Mouse (Mus musculus) megakaryocyte, embryonic 14.5 days (primary cell): ENCODE measurements at regions not wholly inside any gene's neighbourhood (a gene's known extent, or its start where the extent isn't known, plus 50 kb on each side); places are given as distances from the start of the nearest gene placed in this dataset.

ENCODE experiments used
- H3K27me3 ChIP-seq: replicated peaks from 2 replicates; pipeline ENCODE3; 2012; ENCODE audit warnings: inconsistent platforms
- H3K36me3 ChIP-seq: replicated peaks from 2 replicates; pipeline ENCODE3; 2012; ENCODE audit warnings: low read length, inconsistent platforms, mixed read lengths
- H3K4me1 ChIP-seq: 2 replicates; pipeline ENCODE4 v1.6.1; 2012; ENCODE audit warnings: inconsistent platforms
- H3K4me3 ChIP-seq: replicated peaks from 2 replicates; pipeline ENCODE3; 2012; ENCODE audit warnings: moderate library complexity, mild to moderate bottlenecking, inconsistent platforms
- H3K9me3 ChIP-seq: 2 replicates; pipeline ENCODE4 v1.6.1; 2012; ENCODE audit warnings: inconsistent platforms
- FLI1 ChIP-seq: IDR thresholded peaks from 2 replicates; pipeline ENCODE4 v1.6.1; 2012; ENCODE audit warnings: low read length, inconsistent platforms, mixed read lengths
- GATA1 ChIP-seq: IDR thresholded peaks from 3 replicates; pipeline ENCODE4 v1.6.1; 2012; ENCODE audit warnings: mixed read lengths, low read length, inconsistent platforms, borderline replicate concordance

- H3K9me3 ChIP-seq = peaks cover 46% of the 10 kb centered on the region
- H3K27me3 ChIP-seq = no peaks in the 10 kb centered on the region
- TF ChIP-seq GATA1 (no peak), FLI1 (no peak)
- no peaks in the 10 kb centered on the region for H3K4me1 ChIP-seq
- H3K4me3 ChIP-seq = no peak overlapping the region
- no peaks in the 10 kb centered on the region for H3K36me3 ChIP-seq
Observed at GRCm38 (mm10) chr11:112543473-112543872, 238.6 kb upstream of the Sox9 start.

GRCm38 (mm10) chr11:112545231-112546010 lies 236.6 kb upstream of the Sox9 start:
- peaks cover 35% of the 10 kb centered on the region for H3K9me3 ChIP-seq
- TF ChIP-seq FLI1 (no peak), GATA1 (no peak)
- no peaks in the 10 kb centered on the region for H3K4me1 ChIP-seq
- H3K27me3 ChIP-seq = no peaks in the 10 kb centered on the region
- no peaks in the 10 kb centered on the region for H3K36me3 ChIP-seq
- no peak overlapping the region for H3K4me3 ChIP-seq

- TF ChIP-seq GATA1 = no peak
- no peak for TF ChIP-seq FLI1
- no peaks in the 10 kb centered on the region for H3K36me3 ChIP-seq
- H3K27me3 ChIP-seq = no peaks in the 10 kb centered on the region
- peaks cover 40% of the 10 kb centered on the region for H3K9me3 ChIP-seq
- H3K4me3 ChIP-seq = no peak overlapping the region
- H3K4me1 ChIP-seq = no peaks in the 10 kb centered on the region
Observed at GRCm38 (mm10) chr11:112546162-112546561, 235.9 kb upstream of the Sox9 start.

- no peak overlapping the region for H3K4me3 ChIP-seq
- TF ChIP-seq FLI1 (no peak), GATA1 (no peak)
- H3K4me1 ChIP-seq = no peaks in the 10 kb centered on the region
- H3K27me3 ChIP-seq = no peaks in the 10 kb centered on the region
- H3K9me3 ChIP-seq = peaks cover 45% of the 10 kb centered on the region
- no peaks in the 10 kb centered on the region for H3K36me3 ChIP-seq
Observed at GRCm38 (mm10) chr11:112552838-112553237, 229.2 kb upstream of the Sox9 start.

- no peaks in the 10 kb centered on the region for H3K4me1 ChIP-seq
- H3K36me3 ChIP-seq = no peaks in the 10 kb centered on the region
- H3K4me3 ChIP-seq = no peak overlapping the region
- H3K27me3 ChIP-seq = no peaks in the 10 kb centered on the region
- H3K9me3 ChIP-seq = peaks cover 30% of the 10 kb centered on the region
- no peak for TF ChIP-seq GATA1
- TF ChIP-seq FLI1 = no peak
Observed at GRCm38 (mm10) chr11:112563027-112563426, 219.0 kb upstream of the Sox9 start.

- H3K36me3 ChIP-seq = no peaks in the 10 kb centered on the region
- no peak overlapping the region for H3K4me3 ChIP-seq
- TF ChIP-seq GATA1 (no peak), FLI1 (no peak)
- H3K27me3 ChIP-seq = no peaks in the 10 kb centered on the region
- H3K9me3 ChIP-seq = peaks cover 21% of the 10 kb centered on the region
- H3K4me1 ChIP-seq = no peaks in the 10 kb centered on the region
Observed at GRCm38 (mm10) chr11:112564706-112565215, 217.3 kb upstream of the Sox9 start.

- Histone ChIP-seq H3K4me3 (no peak overlapping the region), H3K27me3 (no peaks in the 10 kb centered on the region), H3K9me3 (peaks cover 21% of the 10 kb centered on the region), H3K36me3 (no peaks in the 10 kb centered on the region), H3K4me1 (no peaks in the 10 kb centered on the region)
- TF ChIP-seq GATA1 = no peak
- no peak for TF ChIP-seq FLI1
Observed at GRCm38 (mm10) chr11:112566071-112566470, 216.0 kb upstream of the Sox9 start.

- no peaks in the 10 kb centered on the region for H3K27me3 ChIP-seq
- H3K4me3 ChIP-seq = no peak overlapping the region
- H3K36me3 ChIP-seq = no peaks in the 10 kb centered on the region
- peaks cover 73% of the 10 kb centered on the region for H3K9me3 ChIP-seq
- TF ChIP-seq FLI1 (no peak), GATA1 (no peak)
- H3K4me1 ChIP-seq = no peaks in the 10 kb centered on the region
Observed at GRCm38 (mm10) chr11:112587386-112587785, 194.6 kb upstream of the Sox9 start.

GRCm38 (mm10) chr11:112588088-112588487 lies 193.9 kb upstream of the Sox9 start:
- Histone ChIP-seq H3K27me3 (no peaks in the 10 kb centered on the region), H3K4me1 (no peaks in the 10 kb centered on the region), H3K4me3 (no peak overlapping the region), H3K9me3 (peaks cover 70% of the 10 kb centered on the region), H3K36me3 (no peaks in the 10 kb centered on the region)
- TF ChIP-seq GATA1 = no peak
- TF ChIP-seq FLI1 = no peak

GRCm38 (mm10) chr11:112590214-112590613 lies 191.8 kb upstream of the Sox9 start:
- TF ChIP-seq FLI1 = no peak
- no peak for TF ChIP-seq GATA1
- Histone ChIP-seq H3K9me3 (peaks cover 61% of the 10 kb centered on the region), H3K4me1 (no peaks in the 10 kb centered on the region), H3K4me3 (no peak overlapping the region), H3K36me3 (no peaks in the 10 kb centered on the region), H3K27me3 (no peaks in the 10 kb centered on the region)

- TF ChIP-seq FLI1 (no peak), GATA1 (no peak)
Observed at GRCm38 (mm10) chr11:112592411-112593020, 189.5 kb upstream of the Sox9 start.

More at GRCm38 (mm10) chr11:112592411-112593020, 189.5 kb upstream of the Sox9 start:
- peaks cover 42% of the 10 kb centered on the region for H3K9me3 ChIP-seq
- no peaks in the 10 kb centered on the region for H3K27me3 ChIP-seq
- no peaks in the 10 kb centered on the region for H3K4me1 ChIP-seq
- H3K4me3 ChIP-seq = no peak overlapping the region
- no peaks in the 10 kb centered on the region for H3K36me3 ChIP-seq
